Mouse (Mus musculus) ES-CJ7 (cell line): ENCODE measurements at regions not wholly inside any gene's neighbourhood (a gene's known extent, or its start where the extent isn't known, plus 50 kb on each side); places are given as distances from the start of the nearest gene placed in this dataset.

Experiments
- DNase-seq: peaks from one replicate; pipeline ENCODE4 v3.0.0; 2011; ENCODE audit warnings: low read depth, low spot score

GRCm38 (mm10) chr8:10713515-10714042 lies 294.7 kb downstream of the Irs2 start:
- DNase-seq = no peak

GRCm38 (mm10) chr8:10712118-10712689 lies 296.1 kb downstream of the Irs2 start:
- DNase-seq = no peak

GRCm38 (mm10) chr8:10711474-10711873 lies 296.8 kb downstream of the Irs2 start:
- DNase-seq = no peak

GRCm38 (mm10) chr8:10708509-10708908 lies 299.7 kb downstream of the Irs2 start:
- no peak for DNase-seq

DNA sequence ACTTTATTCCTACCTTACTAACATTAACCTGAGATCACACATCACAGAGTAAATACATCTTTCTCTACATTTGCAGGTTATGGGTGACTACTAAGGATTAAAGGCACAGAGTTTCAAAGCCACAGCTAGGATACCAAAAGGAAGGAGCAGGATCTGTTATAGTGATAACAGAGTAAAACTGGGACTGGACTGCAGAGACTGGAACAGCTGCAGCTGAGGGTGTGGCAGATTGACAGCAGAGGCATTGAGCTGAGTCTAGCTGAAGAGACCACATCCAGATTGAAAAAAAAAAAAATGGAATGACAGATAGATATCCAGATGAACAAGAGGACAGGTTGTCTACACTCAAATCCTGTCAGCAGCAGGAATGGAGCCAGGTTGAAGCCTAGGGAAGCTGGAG lies 301.1 kb downstream of the Irs2 start:
- DNase-seq = no peak

DNA sequence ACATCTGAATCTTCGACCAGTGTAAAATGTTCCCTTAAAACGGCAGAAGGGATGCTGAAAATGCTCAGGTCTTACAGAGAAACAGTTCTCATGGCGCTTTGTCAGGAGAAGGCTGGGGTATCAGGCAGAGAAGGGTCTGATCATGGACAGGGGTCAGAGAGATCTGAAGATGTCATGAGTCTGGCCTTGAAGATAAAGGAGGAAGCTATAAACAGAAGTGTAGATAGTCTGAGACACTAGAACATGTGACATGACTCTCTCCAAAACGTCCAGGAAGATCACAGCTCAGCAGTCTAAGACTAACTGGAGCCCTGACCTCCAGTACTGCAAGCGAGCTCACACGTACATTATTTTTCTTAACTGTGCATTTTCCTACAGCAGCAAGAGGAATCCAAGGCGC lies 302.3 kb downstream of the Irs2 start:
- no peak for DNase-seq

GRCm38 (mm10) chr8:10702755-10703154 lies 305.5 kb downstream of the Irs2 start:
- no peak for DNase-seq

DNA sequence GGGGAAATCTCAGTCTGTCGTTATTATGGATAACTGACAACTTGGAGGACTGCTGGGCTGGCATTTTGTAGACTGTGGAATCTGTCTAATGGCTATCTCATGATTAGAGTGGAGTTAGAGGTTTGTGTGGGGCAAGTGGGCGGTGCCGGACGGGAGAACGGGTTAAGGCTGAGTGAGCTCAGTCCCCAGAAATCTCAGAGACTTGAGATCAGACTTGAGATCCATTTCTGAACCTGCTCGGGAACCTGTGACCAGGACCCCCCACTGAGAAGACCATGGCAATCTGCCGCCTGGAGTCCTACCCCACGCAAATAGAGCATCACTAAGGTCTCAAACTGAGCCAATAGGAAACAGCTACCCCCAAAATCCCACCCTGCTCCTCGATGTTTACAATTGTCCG lies 306.0 kb downstream of the Irs2 start:
- DNase-seq = no peak

DNA sequence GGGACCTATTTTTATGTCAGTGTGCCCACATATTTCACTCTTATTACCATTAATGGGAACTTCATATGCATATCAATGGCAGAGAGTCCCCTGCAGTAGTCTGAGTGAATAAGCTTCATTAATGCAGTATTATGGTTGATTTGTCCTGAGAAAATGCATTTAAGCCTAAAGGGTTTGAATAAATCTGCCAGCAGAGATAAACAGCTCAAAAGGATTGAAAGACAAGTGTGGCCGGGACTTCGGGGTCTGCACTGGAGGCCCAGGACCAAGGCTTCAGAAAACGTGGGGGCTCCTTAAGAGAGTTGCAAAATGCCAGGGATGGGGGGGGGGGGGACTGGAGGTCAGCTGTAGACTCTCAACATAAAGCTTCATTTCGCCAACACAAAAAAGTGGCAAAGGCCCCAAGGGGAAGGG lies 306.6 kb downstream of the Irs2 start:
- DNase-seq = no peak

DNA sequence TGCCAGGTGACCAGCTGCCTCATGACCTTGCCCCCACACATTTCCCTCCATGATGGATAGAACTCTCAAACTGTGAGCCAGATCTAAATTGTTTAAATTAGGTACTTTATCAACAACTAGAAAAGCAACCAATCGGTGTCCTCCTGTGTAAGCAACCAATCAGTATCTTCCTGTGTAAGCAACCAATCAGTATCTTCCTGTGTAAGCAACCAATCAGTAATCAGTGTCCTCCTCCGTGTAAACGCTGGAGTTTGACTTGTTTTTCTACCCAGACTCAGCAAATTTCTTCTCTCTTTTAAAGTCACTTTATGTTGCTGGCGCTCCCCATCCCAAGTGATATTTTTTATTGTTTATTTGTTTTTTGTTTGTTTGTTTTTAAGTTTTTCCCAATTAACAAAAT lies 307.0 kb downstream of the Irs2 start:
- no peak for DNase-seq

GRCm38 (mm10) chr8:10699669-10700068 lies 308.6 kb downstream of the Irs2 start:
- no peak for DNase-seq

DNA sequence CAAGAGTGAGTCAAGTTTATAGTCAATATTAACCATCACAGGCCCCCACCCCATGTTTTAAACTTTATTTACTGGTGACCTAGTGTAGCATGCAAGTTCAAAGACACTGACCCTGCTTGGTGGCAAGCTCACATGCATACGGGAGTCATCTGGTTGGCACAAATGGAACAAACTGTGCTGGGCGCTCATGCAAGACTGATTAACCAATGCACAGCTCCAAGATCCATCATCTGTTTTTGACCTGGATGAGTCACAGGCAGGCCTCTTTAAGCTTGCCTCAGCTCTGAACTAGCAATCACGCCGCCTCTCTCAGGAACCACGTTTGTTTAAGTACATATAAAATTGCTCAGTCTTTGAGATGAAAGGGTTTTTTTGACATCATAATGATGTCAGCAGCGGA lies 313.1 kb downstream of the Irs2 start:
- DNase-seq = no peak

- no peak for DNase-seq
Measured at GRCm38 (mm10) chr8:10690659-10691058, 317.6 kb downstream of the Irs2 start.

- DNase-seq = no peak
Measured at GRCm38 (mm10) chr8:10689881-10690280, 318.4 kb downstream of the Irs2 start.

GRCm38 (mm10) chr8:10687867-10688561 lies 320.2 kb downstream of the Irs2 start:
- DNase-seq = no peak
